Mouse (Mus musculus) kidney, postnatal 10 days (tissue): Measurements from ENCODE around the gene Taf3.

Experiments
- DNase-seq: peaks from one replicate; pipeline ENCODE4 v3.0.0; 2021; ENCODE audit warnings: mixed read lengths

The Taf3 gene

DNA sequence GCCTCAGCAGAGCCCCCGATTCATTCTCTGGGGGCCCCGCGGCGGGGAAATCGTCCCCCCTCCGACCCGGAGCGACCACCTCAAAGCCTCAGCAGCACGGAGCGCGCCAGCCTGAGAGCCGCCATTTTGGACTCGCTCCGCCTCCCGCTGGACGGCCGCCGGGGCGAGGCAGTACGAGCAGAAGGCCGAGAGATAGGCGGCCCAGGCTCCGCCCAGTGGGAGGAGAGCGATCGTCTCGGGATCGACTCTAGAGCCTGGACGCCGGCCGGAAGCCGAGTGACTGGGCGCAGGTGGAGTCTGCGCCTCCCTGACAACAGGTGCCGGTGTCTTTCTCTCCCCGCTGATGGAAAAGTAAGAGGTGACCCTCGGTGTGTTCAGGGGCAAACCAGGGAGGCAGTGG lies at the start of gene Taf3:
Gene Taf3 (minus strand): TSS at position 136 of the 400 bp plus-strand sequence.
- DNase-seq = peak; percentile 96

DNA sequence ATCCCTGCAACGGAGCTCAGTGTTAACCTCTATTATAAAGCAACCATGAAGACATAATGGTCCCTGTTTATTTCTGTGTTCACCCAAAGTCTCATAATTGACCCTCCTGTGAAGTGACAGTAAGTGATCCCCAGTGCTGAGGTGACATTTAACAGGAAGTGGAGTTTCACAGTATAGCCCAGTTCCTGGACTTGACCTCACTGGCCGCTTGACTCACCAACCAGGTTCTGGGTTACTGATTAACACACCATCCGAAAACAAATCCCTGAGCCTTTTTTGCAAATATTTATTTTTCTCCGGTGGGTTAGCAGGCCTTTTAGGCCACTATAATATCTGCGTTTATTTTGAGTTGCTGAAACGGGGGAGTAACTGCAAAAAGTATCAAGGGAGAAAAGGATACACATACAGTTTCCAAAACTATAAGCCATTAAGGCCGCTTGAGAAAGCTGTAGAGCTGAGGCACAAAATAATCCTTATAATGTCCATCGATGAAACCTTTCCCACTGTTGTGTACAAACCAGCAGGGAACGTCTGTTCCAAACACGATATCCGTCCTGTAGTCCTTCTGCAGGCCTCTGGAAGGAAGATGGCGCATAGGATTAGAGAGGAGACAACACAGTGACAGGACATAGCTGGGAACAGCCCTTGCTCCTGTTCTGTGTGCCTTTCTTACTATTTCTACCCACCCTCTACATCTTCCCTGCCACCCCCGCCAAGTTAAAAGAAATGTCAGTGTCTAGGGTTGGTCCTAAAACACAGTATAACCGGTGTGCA lies 46.1 kb upstream of the Taf3 start:
- DNase-seq = no peak

DNA sequence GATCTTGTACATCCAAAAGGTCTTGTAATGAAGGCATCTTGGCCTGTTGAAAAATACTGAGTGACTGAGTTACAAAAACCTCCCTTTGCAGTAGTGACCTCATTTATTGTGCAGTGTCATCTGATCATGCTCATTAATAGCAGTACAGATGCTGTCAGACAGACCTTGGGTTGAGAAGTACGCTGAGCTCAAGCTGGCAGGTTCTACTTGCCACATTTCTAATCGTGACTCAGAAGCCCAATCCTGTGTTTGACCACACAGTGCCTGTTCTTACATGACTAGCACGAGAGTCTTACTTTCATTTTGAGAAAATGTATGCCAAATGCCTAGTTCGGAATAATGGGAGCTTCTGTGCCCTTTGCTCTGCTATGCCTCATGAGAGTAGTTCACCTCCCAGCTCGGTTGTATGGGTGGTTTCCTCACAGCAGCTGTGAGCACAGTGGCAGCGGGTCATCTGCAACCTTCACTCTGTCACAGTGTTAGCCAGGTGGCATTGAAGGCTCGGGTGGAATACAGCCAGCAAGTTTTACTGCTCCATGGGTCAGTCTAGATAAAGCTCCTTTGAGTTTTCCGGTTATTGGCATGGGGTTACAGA lies 39.0 kb upstream of the Taf3 start:
- no peak for DNase-seq

DNA sequence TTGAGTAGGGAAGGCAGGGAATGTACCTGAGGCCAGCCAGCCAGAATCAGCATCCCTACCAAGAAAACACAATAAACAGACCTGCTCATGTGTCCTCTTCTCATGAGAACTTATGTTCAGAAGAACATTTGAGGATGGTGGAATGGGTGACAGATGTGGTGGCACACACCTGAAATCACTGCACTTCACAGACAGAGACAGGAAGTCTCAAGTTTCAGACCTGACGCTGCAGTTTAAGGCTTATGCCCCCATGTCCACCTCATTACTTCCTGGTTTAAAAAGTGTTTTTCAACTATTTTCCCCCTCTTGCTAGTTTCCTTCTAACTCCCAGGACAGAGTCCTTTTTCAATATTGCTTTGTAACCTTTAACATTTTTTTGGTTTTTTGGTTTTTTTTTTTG lies 34.3 kb upstream of the Taf3 start:
- no peak for DNase-seq

DNA sequence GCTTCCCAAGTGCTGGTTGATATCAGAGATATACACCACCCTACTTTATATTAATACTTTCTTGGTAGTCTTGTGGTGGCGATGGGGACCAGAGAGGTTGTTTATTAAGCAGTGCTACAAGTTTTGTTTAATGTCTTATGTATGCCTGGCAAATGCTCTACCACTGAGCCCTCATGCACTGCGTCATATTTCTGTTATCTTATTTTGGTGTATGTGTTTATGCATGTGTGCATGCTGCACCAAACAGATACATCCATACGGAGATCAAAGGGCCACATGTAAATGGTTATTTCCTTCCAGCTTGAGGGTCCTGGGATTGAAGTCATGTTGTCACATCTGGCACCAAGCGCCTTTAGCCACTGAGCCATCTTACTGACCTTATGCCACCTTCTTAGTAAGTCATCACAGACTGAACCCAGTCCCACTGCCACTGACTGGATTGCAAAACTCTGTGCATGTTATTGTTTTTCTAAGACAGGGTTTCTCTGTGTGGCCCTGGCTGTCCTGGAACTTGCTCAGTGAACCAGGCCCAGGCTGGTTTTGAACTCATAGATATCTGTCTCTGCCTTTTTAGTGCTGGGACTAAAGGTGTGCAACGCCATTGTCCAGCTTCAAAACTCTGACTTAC lies 33.2 kb upstream of the Taf3 start:
- DNase-seq = no peak

DNA sequence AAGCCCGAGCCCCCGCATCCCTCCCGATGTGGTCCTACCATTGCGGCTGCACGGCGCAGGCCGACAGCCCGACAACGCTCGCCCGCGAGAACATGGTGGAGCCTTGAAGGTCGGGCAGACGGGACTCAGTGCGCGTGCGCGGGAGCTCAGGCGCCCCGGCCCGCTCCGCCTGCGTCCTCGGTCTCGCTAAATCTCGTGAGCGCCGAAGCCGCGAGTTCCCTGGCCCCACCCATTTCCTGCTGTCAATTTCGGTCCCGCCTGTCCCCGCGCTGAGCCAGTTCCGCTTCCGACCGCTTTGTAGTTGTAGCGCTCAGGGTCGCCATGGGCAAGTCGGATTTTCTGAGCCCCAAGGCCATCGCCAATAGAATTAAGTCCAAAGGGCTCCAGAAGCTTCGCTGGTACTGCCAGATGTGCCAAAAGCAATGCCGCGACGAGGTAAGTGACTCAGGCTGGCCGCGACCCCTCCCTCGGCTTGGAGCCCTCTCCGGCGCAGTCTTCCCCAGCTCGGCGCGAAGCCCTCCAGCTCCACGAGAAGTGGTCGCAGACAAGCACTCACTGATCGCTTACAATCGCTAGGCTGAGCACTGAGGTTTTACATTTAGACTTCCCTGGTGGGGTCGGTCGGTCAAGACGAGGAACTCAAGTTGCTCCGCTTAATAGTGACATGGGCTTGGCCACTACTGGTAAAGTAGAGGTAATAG lies 32.1 kb upstream of the Taf3 start, which contains the start of the genes Atp5c1 and Kin:
Gene Atp5c1 (minus strand): TSS at position 201 of the 701 bp plus-strand sequence.
Gene Kin (plus strand): TSS at position 284 of the 701 bp plus-strand sequence.
- peak; percentile 98 for DNase-seq

DNA sequence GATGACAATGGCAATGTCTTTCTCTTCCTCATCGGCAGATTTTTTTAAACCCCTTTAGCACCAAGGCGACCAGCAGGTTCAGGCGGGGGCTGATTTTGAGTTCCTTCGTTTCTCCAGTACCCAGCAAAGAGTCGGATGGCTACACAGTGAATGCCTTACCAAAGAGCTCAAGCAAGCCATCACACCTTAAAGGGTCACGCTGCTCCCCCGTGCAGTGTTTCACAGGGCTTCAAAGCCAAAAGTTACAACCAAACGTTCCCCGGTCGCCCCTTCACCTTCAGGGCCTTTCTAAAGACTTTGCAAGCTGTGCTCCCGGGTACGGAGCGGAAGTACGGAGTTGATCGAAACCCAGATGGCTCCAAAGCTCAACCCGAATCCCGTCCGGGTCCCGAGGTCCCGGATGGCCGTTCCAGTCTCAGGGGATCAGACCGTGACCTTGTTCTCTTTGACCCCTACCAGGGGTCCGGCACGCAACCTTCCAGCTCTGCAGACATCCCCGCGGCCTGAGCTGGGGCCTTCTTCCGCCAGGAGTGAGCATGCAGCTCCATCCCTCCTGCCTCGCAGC lies 31.4 kb upstream of the Taf3 start:
- DNase-seq = no peak

DNA sequence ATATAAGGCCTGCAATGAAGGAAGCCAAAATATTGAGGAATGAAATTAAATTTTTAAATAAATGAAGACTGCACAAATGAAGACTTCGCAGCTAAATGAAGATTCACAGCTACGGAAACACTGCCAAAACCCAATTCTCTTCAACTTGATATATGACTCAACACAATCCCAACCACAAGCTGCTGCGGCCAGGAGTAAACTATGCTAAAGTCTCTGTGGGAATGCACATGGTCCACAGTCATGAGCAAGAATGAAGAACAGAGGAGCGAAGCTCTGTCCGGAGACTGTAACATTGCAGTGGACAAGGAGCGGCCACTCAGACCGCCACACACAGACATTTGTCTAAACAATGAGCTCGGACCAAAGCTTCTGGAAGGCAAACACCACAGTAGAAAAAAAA lies 28.3 kb upstream of the Taf3 start:
- DNase-seq = peak; percentile 19

DNA sequence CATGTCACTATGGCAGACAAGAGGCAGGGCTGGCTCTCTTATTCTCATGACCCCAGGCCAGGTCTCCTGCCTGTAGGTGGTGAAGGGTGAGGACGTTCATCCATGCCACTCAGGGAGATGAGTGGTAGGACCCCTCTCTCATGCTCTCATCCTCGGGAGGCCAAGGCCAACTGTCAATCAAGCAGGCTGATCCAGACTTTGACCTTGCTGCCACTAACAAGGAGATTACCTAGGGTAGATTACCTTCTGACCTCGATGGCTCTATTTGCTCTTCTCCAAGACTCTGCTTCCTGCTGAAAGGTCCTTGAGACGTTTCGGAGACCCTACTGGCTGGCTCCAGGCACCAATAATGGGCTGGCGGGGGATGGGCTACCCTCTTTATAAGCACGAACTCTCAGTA lies 26.1 kb upstream of the Taf3 start:
- DNase-seq = no peak

DNA sequence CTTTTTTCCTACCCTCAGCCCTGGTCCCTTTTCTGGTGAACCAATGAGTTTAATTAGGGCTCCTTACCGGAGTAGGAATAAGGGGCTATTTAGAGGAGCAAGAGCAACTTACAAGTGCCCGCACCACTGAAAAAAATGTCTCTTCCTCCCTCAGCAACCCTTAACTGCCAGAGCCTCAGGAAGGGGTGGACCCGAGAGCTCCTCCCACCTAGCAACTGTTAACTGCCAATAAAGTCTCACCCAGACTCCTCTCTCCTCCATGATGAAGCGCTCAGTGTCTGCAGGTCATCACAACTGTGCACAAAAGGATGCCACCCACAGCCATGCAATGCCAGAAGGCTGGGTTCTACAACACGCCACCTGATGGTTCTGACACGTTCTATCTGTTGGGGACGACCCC lies 23.4 kb upstream of the Taf3 start:
- DNase-seq = no peak

DNA sequence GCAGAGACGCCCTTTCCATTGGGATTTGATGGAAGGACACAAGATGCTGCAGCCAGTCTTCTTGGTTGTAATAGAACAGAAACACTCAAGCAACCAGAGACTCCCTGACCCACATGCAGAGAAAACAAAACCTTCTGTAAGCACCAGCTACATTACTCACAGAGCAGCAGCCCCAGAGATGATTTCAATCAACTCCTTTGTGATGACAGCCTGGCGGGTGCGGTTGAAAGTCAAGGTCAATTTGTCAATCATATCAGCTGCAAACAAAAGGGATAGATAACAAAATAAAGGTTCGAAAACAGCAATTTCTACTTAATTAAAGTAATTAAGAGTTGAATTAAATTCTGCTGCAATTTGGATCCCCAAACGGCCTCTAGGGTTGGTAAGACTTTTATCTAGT lies 10.4 kb upstream of the Taf3 start:
- DNase-seq = no peak

DNA sequence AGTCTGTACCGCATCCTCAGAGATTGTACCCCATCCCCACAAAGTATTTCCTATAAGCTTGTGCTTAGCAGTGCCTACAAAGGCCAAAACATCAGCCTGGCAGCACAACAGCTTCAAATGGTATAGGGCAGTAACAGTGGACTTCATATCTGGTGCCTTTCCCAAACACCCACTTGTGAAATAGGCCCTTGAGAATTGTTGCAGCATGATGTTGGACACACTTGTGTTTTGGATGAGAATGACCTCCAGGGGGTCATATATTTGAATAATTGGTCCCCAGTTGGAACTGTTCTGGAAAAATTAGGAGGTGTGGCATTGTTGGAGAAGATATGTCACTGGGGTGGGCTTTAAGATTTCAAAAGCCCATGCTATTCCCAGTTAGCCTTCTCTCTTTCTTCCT lies 3.6 kb upstream of the Taf3 start:
- no peak for DNase-seq

DNA sequence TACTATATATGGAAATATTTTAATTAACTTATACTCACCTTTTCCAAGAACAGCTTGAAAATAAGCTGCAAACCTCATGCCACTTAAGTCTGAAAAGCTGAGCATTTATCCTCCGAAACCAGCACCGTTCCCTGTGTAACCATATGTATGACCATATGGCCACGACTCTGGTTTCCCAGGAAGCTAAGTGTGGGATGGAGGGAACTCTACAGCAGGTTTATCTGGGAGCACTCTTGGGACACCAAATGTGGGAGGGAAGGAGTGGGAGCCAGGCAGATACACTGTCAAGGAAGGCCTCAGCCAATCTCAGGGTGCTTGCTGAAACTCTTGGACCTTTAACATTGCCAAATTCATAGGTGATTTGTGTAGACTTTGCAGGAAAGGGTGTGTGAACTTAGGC lies 2.5 kb upstream of the Taf3 start:
- DNase-seq = no peak

DNA sequence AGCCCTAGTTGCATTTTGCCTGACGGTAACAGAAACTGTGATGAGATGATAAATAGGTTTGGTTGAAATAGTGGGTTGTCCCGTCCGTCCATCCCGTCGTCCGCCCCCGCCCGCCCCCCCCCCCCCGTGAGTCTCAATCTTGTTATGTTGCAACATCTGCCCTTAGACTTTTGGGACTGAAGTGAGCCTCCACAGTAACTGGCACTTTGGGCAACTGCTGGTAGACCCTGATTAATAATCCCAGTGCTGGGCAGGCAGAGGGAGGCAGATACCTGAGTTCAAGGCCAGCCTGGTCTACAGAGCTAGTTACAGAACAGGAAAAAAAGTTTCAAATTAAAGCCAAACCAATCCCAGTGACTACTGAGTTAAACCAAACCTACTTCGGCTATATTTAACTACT lies 1.1 kb upstream of the Taf3 start:
- DNase-seq = no peak

DNA sequence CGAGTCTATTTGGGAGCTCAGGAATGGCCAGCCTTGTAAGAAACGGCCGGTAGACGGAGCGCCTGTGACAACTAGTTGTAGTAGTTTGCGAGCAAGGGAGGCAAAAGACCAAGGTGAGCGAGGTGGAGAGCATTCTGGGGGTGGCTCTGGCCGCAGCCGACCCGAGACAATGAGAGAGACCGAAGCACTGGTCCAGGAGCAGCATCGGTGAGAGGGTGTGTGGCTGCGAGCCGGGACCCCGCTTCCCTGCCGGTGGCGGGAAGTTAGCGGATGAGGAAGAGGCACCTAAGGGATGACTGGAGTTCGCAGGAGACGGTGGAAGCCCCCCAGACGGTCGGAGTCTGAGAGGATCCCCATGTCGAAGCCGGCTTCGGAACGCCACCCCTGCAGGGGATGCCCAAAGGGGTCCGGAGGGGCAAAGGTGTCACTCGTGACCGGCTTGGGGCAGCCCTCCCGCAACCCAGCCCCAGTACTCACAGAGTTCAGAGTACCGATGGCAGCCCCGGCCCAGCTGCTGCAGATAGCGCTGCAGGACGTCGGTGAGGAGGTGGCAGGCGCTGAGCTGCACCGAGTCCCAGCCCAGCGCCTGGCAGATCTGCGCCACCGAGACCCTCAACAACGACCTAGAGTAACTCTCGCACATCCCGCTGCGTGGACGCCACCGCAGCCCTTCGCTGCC lies 499 bp downstream of the Taf3 start:
- peak; percentile 49 for DNase-seq

DNA sequence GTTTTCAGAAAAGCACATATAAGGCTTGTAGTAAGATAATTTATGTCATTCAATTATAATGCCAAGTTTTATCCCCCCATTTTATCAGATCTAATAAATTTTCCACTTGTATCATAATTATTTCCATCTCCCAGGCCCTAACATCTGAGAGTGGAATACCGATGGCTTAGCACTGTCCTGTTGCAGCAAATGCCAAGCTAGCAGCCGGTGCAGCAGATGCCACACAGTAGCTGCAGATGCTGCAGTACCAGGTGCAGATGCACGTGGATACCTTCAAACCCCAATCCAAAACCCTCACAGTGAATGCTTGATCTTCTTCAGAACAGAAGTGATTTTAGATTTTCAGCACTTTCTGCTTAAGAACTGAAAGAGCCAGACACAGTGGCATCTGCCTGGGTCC lies 13.4 kb downstream of the Taf3 start:
- no peak for DNase-seq

DNA sequence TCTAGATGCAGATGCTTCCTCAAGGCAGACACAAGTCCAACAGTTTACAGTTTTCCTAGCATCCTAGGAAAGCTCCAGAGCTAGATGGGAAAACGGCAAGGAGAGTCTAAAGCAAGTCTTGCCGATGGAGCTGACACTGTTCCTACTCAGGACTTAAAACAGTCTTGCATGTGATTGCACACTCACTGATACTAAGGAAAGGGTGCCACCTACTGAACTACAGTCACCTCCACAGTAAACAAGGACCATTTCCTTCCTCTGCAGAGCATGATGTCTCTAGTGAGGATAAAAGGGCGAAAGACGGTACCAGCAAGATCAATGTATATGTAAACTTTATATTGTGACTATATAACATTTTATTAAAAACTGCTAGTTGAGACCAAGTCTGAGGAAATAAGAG lies 14.7 kb downstream of the Taf3 start:
- DNase-seq = no peak

DNA sequence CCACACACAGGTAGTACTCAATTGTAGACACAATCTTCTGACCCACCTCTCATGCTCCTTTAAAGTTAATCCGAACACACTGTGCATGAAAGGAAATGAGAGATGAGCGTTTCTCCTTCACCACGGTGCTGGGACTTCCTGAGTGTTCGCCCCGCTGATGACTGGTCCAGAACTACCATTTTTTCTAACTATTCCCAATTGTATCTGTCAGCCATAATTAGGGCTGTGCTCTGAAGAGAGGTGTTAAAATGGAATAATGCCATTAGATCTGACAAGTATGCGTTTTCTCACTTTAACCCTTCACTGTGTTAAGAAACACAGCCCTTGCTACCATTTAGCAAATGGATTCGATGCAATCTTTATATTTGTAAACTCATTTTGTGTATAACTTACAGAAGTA lies 18.6 kb downstream of the Taf3 start:
- no peak for DNase-seq

DNA sequence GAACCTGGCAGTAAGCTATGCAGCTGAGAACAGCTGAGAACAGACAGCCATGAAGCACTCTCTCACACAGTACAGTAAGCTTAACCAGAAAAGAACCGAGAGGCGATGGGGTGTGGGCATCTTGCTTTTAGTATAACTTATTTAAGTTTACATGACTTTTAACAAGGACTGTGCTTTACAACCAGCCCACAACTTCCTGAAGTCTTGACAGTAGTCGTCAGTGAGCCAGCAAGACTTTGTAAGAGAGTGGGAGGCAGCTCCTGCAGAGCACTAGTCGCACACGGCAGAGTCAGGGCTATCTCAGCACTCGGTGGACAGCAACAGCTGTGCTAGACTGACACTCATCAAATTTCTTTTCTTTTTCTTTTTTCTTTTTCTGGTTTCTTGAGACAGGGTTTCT lies 24.1 kb downstream of the Taf3 start:
- DNase-seq = no peak

DNA sequence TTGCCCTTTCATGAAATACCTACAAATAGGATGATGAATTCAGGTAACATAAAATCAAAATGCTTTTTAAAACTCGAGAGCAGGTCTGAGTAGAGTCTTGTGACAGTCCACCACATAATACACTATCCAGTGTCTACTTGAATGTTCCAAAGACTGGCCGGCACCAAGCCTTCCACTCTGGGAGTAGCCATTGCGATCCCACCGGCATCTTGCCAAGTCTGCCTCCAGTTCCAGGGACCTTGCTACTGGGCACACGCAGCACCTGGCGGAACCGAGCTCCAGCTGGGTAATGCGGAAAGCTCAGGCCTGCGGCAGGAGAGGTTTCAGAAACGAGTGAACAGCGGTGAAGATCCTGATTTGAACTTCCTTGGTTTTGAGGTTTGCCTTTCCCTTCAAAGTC lies 27.1 kb downstream of the Taf3 start:
- peak; percentile 14 for DNase-seq

DNA sequence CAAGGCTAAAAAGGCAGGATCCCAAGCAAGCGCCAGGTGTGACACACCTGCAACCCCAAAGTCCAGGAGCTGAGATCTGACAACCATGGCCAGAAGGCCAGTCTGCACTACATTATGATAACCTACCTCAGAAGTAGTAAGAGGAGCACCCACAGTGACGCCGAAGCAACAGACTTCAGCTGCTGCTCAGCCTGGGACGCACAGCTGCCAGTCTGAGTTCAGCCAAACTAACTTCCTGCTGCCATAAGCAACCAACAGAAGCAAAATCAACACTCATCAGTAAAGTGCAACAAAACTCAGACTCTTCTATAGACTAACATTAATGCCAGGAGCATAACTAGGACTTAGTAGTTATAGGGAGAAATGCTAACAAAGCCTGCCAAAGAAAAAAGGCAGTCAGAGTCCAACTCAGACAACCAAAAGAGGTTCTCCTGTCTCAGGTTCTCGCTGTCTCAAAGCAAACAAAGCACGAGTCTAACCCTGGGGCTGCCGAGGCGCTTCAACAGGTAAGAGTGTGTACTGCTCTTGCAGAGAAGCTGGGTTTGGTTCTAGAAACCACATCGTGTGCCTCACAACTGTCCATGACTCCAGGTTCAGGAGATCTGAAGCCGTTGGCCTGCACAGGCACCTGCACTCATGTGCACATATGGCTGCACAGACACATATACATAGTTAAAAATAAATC lies 33.3 kb downstream of the Taf3 start:
- no peak for DNase-seq
